Mouse (Mus musculus): Measurements from ENCODE around the gene Gm21988. TPM values are rescaled to one million over a fixed set of nuclear protein-coding genes. Genes with fewer than 3 reads are reported as not detected.

Gm21988 gene
- total and polyA plus RNA-seq, 3 experiments, result 0.98 to 2.6 (median 1.4) TPM

DNA sequence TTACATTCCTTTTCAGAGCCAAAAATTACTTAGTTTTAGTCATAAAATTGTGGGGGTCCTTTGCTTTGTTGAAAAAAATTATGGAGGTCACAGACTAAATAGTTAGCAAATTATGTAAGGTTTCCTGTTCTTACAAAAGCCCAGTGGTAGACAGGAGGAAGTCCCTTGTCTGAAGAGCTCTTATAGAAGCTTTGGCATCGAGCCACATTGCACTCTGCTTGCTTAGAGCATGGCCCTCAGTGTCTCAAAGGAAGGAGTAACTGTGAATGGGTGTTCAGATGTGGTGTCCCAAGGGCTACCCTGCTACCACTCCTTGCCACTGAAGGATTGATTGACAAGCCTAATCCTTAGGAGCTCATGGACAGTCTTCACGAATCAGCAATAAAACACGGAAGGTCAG, 40.8 kb upstream of the Gm21988 start:
- no peak overlapping the region for H3K9ac ChIP-seq (ENCODE audit: insufficient read depth, low read depth)
- TF ChIP-seq JUND (conservative IDR thresholded peaks at IDR 0.05; ENCODE audit: low read depth, low read length), result no peak
- no peak overlapping the region for H3K4me2 ChIP-seq (ENCODE audit: insufficient read depth, low read depth, poor library complexity, severe bottlenecking)
- in situ Hi-C loops (cut with MboI; ENCODE audit: low pct_ligation_motif_present, low pct_unique_long_range_greater_than_20kb, low sequenced_read_pairs) (no loop called here), dilution Hi-C loops (cut with MboI; ENCODE audit: extremely low pct_ligation_motif_present, extremely low pct_unique_long_range_greater_than_20kb, low sequenced_read_pairs) (no loop called here)
- no peaks in the 10 kb centered on the region for H3K4me1 ChIP-seq (ENCODE audit: control insufficient read depth in 1 of 2, insufficient read depth in 2 of 2)
- H3K4me3 ChIP-seq (replicated peaks in 1 of 3; ENCODE audit: low read depth in 2 of 3, low read length in 2 of 3, poor library complexity in 1 of 3), result no peak overlapping the region
- DNase-seq (ENCODE audit: extremely low read depth), result no peak
- no peaks in the 10 kb centered on the region for H3K79me2 ChIP-seq (replicated peaks; ENCODE audit: control insufficient read depth, extremely low read depth, insufficient read depth, poor library complexity, severe bottlenecking)
- no peaks in the 10 kb centered on the region for H3K36me3 ChIP-seq (replicated peaks in 1 of 2; ENCODE audit: control insufficient read depth in 1 of 2, insufficient read depth in 1 of 2, low read length in 1 of 2)
- peaks cover 83% of the 10 kb centered on the region for H3K27me3 ChIP-seq (replicated peaks)
- no peak overlapping the region for H3K27ac ChIP-seq (ENCODE audit: insufficient read depth, low read depth)
- H3K9me3 ChIP-seq (replicated peaks; ENCODE audit: low read length), result no peaks in the 10 kb centered on the region

DNA sequence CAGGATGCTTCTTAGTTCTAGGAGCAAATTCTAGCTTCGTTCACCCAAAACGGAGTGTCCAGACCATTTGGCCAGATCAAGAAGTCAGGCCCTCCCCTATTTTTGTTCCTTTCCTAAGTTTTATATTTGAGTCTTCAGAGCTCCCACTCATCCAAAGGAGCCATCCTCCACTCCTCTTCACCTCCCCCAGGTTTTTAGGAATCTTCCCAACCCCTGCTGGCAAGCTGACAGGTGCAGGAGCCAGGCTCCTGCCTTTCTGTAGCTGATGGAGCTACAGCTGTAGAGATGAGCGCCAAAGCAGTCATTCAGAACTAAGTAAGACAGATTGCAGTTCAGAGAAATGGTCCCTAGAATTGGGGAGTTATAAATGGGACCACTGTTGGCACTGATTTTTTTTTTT, 39.3 kb upstream of the Gm21988 start:
- H3K79me2 ChIP-seq (replicated peaks; ENCODE audit: control insufficient read depth, extremely low read depth, insufficient read depth, poor library complexity, severe bottlenecking), result no peaks in the 10 kb centered on the region
- no peak overlapping the region for H3K4me2 ChIP-seq (ENCODE audit: insufficient read depth, low read depth, poor library complexity, severe bottlenecking)
- TF ChIP-seq USF2 (conservative IDR thresholded peaks at IDR 0.05; ENCODE audit: low read depth, low read length), result no peak
- TF ChIP-seq ETS1 (conservative IDR thresholded peaks at IDR 0.05; ENCODE audit: low read depth, low read length), result no peak
- TF ChIP-seq JUN (IDR thresholded peaks at IDR 0.05; ENCODE audit: insufficient read depth, low read depth, low read length), result no peak
- no peak for TF ChIP-seq SIN3A (IDR thresholded peaks at IDR 0.05; ENCODE audit: low read length)
- TF ChIP-seq CTCF (conservative IDR thresholded peaks at IDR 0.05 in 1 of 2, IDR thresholded peaks at IDR 0.05 in 1 of 2; ENCODE audit: low read depth in 2 of 2, low read length in 2 of 2), result no peak
- H3K27me3 ChIP-seq (replicated peaks), result peaks cover 76% of the 10 kb centered on the region
- no peak overlapping the region for H3K9ac ChIP-seq (ENCODE audit: insufficient read depth, low read depth)
- in situ Hi-C loops (cut with MboI; ENCODE audit: low pct_ligation_motif_present, low pct_unique_long_range_greater_than_20kb, low sequenced_read_pairs) (no loop called here), dilution Hi-C loops (cut with MboI; ENCODE audit: extremely low pct_ligation_motif_present, extremely low pct_unique_long_range_greater_than_20kb, low sequenced_read_pairs) (no loop called here)
- H3K4me3 ChIP-seq (replicated peaks in 1 of 3; ENCODE audit: low read depth in 2 of 3, low read length in 2 of 3, poor library complexity in 1 of 3), result no peak overlapping the region
- no peaks in the 10 kb centered on the region for H3K36me3 ChIP-seq (replicated peaks in 1 of 2; ENCODE audit: control insufficient read depth in 1 of 2, insufficient read depth in 1 of 2, low read length in 1 of 2)
- no peaks in the 10 kb centered on the region for H3K9me3 ChIP-seq (replicated peaks; ENCODE audit: low read length)
- DNase-seq (ENCODE audit: extremely low read depth), result no peak
- H3K4me1 ChIP-seq (ENCODE audit: control insufficient read depth in 1 of 2, insufficient read depth in 2 of 2), result no peaks in the 10 kb centered on the region
- no peak overlapping the region for H3K27ac ChIP-seq (ENCODE audit: insufficient read depth, low read depth)

GRCm38 (mm10) chr11:70271641-70272040, 32.0 kb upstream of the Gm21988 start:
- Histone ChIP-seq H3K27ac (ENCODE audit: insufficient read depth, low read depth) (no peak overlapping the region), H3K9me3 (replicated peaks; ENCODE audit: low read length) (no peaks in the 10 kb centered on the region), H3K27me3 (replicated peaks) (peaks cover 43% of the 10 kb centered on the region), H3K79me2 (replicated peaks; ENCODE audit: control insufficient read depth, extremely low read depth, insufficient read depth, poor library complexity, severe bottlenecking) (no peaks in the 10 kb centered on the region), H3K4me2 (ENCODE audit: insufficient read depth, low read depth, poor library complexity, severe bottlenecking) (no peak overlapping the region), H3K36me3 (replicated peaks in 1 of 2; ENCODE audit: control insufficient read depth in 1 of 2, insufficient read depth in 1 of 2, low read length in 1 of 2) (no peaks in the 10 kb centered on the region), H3K4me1 (ENCODE audit: control insufficient read depth in 1 of 2, insufficient read depth in 2 of 2) (no peaks in the 10 kb centered on the region), H3K4me3 (replicated peaks in 1 of 3; ENCODE audit: low read depth in 2 of 3, low read length in 2 of 3, poor library complexity in 1 of 3) (no peak overlapping the region), H3K9ac (ENCODE audit: insufficient read depth, low read depth) (no peak overlapping the region)
- TF ChIP-seq USF2 (conservative IDR thresholded peaks at IDR 0.05; ENCODE audit: low read depth, low read length), result no peak
- no peak for TF ChIP-seq SMC3 (IDR thresholded peaks at IDR 0.05; ENCODE audit: low read depth, low read length)
- TF ChIP-seq TBP (conservative IDR thresholded peaks at IDR 0.05; ENCODE audit: low read depth, low read length), result no peak
- no peak for TF ChIP-seq MAFK (IDR thresholded peaks at IDR 0.05; ENCODE audit: insufficient replicate concordance, low read length)
- no peak for TF ChIP-seq HCFC1 (IDR thresholded peaks at IDR 0.05; ENCODE audit: low read depth, low read length)
- TF ChIP-seq RCOR1 (conservative IDR thresholded peaks at IDR 0.05; ENCODE audit: low read depth, low read length), result no peak
- TF ChIP-seq CHD1 (IDR thresholded peaks at IDR 0.05; ENCODE audit: low read depth, low read length), result no peak
- TF ChIP-seq E2F4 (IDR thresholded peaks at IDR 0.05; ENCODE audit: insufficient replicate concordance, low read depth, low read length), result no peak
- no peak for TF ChIP-seq IRF4 (IDR thresholded peaks at IDR 0.05; ENCODE audit: low read depth, low read length)
- no peak for TF ChIP-seq RAD21 (IDR thresholded peaks at IDR 0.05; ENCODE audit: low read depth, low read length)
- TF ChIP-seq SIN3A (IDR thresholded peaks at IDR 0.05; ENCODE audit: low read length), result no peak
- TF ChIP-seq UBTF (IDR thresholded peaks at IDR 0.05; ENCODE audit: low read depth, low read length), result no peak
- no peak for TF ChIP-seq ETS1 (conservative IDR thresholded peaks at IDR 0.05; ENCODE audit: low read depth, low read length)
- no peak for TF ChIP-seq MAZ (IDR thresholded peaks at IDR 0.05; ENCODE audit: low read depth, low read length)
- TF ChIP-seq ZMIZ1 (IDR thresholded peaks at IDR 0.05; ENCODE audit: low read depth, low read length), result no peak
- TF ChIP-seq PAX5 (IDR thresholded peaks at IDR 0.05; ENCODE audit: low read length), result no peak
- no peak for TF ChIP-seq JUN (IDR thresholded peaks at IDR 0.05; ENCODE audit: insufficient read depth, low read depth, low read length)
- DNase-seq (ENCODE audit: extremely low read depth), result no peak
- in situ Hi-C loops (cut with MboI; ENCODE audit: low pct_ligation_motif_present, low pct_unique_long_range_greater_than_20kb, low sequenced_read_pairs), result no loop called here
- dilution Hi-C loops (cut with MboI; ENCODE audit: extremely low pct_ligation_motif_present, extremely low pct_unique_long_range_greater_than_20kb, low sequenced_read_pairs), result no loop called here
